Mouse (Mus musculus): ENCODE results near the gene Ctnnb1. TPM values are rescaled to one million over a fixed set of nuclear protein-coding genes. Genes with fewer than 3 reads are reported as not detected.

The Ctnnb1 gene
- total and polyA plus RNA-seq, 2 experiments from 2014 or later = 347 to 1,042 TPM

DNA sequence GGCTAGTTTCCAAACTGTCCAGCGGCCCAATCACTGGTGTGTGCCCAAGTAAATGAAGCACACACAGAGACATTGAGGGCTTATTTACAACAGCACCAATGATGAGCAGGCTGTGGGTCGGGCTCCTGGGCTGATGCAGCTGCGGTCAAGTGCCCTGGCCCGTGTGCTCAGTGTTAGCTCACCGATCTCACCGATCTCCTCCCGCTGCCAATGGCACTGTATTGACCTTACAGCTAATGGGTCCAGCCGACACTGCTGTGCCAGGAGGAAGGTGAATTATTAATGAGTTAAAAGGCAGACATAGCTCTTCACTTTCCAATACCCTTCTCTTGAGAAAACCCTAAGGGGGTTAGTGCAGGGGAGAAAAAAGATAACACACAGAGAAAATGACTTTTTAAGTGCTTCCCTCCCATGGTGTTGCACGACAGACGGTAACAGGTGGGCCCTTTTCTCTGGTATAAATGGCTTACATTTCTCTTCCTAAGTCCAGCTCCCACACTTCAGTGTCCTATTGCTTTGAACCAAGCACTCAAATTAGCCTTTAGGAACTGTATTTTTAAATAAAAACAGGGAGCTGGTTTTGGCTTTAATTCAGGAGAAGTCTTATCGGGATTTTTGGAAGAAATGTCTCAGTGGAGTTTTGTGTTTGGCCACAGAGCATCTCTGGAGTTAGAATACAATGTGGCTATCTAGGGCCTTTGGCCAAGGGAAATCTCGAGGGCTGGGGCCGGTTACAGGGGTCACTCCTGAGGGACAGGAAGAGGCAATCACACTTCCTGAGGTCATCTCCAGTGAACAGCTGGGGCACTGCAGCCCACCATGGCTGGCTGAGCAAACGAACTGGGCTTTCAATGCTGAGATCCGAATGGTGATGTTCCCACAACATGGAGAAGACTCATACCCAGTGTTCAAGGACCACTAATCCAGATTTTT, 65.5 kb downstream of the Ctnnb1 start:
- peaks cover 11% of the 10 kb centered on the region for H3K4me1 ChIP-seq (ENCODE audit: insufficient read depth, low read length)
- no peak overlapping the region for H3K4me3 ChIP-seq (ENCODE audit: low read depth, low read length)
- ATAC-seq (ENCODE audit: low FRiP score) (no peak), DNase-seq (ENCODE audit: low spot score) (no peak)
- H3K36me3 ChIP-seq (ENCODE audit: insufficient read depth, low read length) = no peaks in the 10 kb centered on the region
- 66% methylated on average over 15 of the region's 15 CpGs for WGBS
- TF ChIP-seq CTCF (IDR thresholded peaks at IDR 0.05) = no peak
- H3K4me2 ChIP-seq (ENCODE audit: low read depth, low read length, poor library complexity, severe bottlenecking) = no peak overlapping the region
- H3K27me3 ChIP-seq (ENCODE audit: insufficient read depth, low read length) = no peaks in the 10 kb centered on the region
- H3K9me3 ChIP-seq (ENCODE audit: low read length) = no peaks in the 10 kb centered on the region
- H3K9ac ChIP-seq (replicated peaks; ENCODE audit: low read length, poor library complexity, severe bottlenecking) = no peak overlapping the region
- no peak overlapping the region for H3K27ac ChIP-seq (ENCODE audit: low read depth, low read length)

GRCm38 (mm10) chr9:120998696-120999095, 69.7 kb downstream of the Ctnnb1 start:
- Histone ChIP-seq H3K9ac (replicated peaks; ENCODE audit: low read length, poor library complexity, severe bottlenecking) (no peak overlapping the region), H3K27me3 (ENCODE audit: insufficient read depth, low read length) (no peaks in the 10 kb centered on the region), H3K4me2 (ENCODE audit: low read depth, low read length, poor library complexity, severe bottlenecking) (no peak overlapping the region), H3K36me3 (ENCODE audit: insufficient read depth, low read length) (no peaks in the 10 kb centered on the region), H3K9me3 (ENCODE audit: low read length) (no peaks in the 10 kb centered on the region), H3K4me1 (ENCODE audit: insufficient read depth, low read length) (peaks cover 6% of the 10 kb centered on the region), H3K27ac (ENCODE audit: low read depth, low read length) (no peak overlapping the region), H3K4me3 (ENCODE audit: low read depth, low read length) (no peak overlapping the region)
- ATAC-seq (ENCODE audit: low FRiP score) = no peak
- TF ChIP-seq CTCF (IDR thresholded peaks at IDR 0.05) = no peak
- no peak for DNase-seq (ENCODE audit: low spot score)
- WGBS = 73% methylated on average over 11 of the region's 11 CpGs

- no peak for TF ChIP-seq CTCF (IDR thresholded peaks at IDR 0.05)
- no peaks in the 10 kb centered on the region for H3K27me3 ChIP-seq (ENCODE audit: insufficient read depth, low read length)
- no peaks in the 10 kb centered on the region for H3K9me3 ChIP-seq (ENCODE audit: low read length)
- ATAC-seq (ENCODE audit: low FRiP score) (0 out of 2 replicates have a peak, but pooled peaks have one; percentile 73), DNase-seq (ENCODE audit: low spot score) (peak; percentile 64)
- no peaks in the 10 kb centered on the region for H3K36me3 ChIP-seq (ENCODE audit: insufficient read depth, low read length)
- WGBS = 57% methylated on average over 7 of the region's 7 CpGs
- H3K27ac ChIP-seq (ENCODE audit: low read depth, low read length) = 0 out of 2 replicates have a peak overlapping the region, but pooled peaks have one; percentile 18
- no peak overlapping the region for H3K9ac ChIP-seq (replicated peaks; ENCODE audit: low read length, poor library complexity, severe bottlenecking)
- no peak overlapping the region for H3K4me2 ChIP-seq (ENCODE audit: low read depth, low read length, poor library complexity, severe bottlenecking)
- H3K4me3 ChIP-seq (ENCODE audit: low read depth, low read length) = no peak overlapping the region
- no peaks in the 10 kb centered on the region for H3K4me1 ChIP-seq (ENCODE audit: insufficient read depth, low read length)
These were observed 71.8 kb downstream of the Ctnnb1 start for GRCm38 (mm10) chr9:121000641-121001320.

DNA sequence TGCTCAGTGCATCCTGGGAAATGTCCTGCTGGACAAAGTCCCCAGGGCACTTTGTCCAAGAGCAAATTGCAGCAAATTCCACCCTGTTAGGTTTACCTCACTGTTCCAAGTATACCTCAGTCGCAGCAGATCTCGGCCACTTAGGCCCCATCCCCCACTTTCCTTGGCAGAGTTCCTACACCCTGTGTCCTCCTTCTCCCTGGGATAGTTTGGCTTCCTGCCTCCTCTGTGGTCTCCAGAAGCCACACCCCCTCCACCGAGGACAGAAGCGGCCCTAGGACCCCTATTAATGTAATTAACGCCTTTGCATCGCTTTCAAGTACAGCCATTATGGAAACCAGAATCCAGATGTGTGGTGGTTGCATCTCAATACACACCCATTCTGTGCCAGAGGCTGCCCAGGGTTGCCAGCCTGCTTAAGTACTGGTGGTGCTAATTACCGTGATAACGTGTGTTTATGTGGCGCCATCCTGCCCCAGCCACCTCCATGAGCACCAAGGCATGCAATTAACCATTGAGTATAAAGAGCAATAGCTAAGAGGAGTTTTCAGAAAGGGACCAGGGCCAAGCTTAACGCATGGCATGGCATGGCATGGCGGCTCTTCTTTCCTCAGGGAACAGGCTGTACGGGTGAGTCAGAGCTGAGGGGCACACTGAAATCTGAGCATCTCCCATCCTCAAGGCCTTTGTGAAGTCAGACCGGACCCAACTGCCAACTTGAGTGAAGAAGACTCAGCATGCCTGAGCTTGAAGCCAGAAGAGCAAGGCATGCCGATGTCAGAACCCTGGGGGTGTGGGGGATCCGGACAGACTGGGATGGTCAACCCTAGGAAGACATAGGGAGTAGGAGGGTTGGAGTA, 72.9 kb downstream of the Ctnnb1 start:
- H3K4me2 ChIP-seq (ENCODE audit: low read depth, low read length, poor library complexity, severe bottlenecking) = no peak overlapping the region
- WGBS = 74% methylated on average over 15 of the region's 15 CpGs
- ATAC-seq (ENCODE audit: low FRiP score) (no peak), DNase-seq (ENCODE audit: low spot score) (peak; percentile 48)
- no peaks in the 10 kb centered on the region for H3K9me3 ChIP-seq (ENCODE audit: low read length)
- no peaks in the 10 kb centered on the region for H3K27me3 ChIP-seq (ENCODE audit: insufficient read depth, low read length)
- no peaks in the 10 kb centered on the region for H3K4me1 ChIP-seq (ENCODE audit: insufficient read depth, low read length)
- no peaks in the 10 kb centered on the region for H3K36me3 ChIP-seq (ENCODE audit: insufficient read depth, low read length)
- H3K9ac ChIP-seq (replicated peaks; ENCODE audit: low read length, poor library complexity, severe bottlenecking) = no peak overlapping the region
- TF ChIP-seq CTCF (IDR thresholded peaks at IDR 0.05) = no peak
- no peak overlapping the region for H3K4me3 ChIP-seq (ENCODE audit: low read depth, low read length)
- no peak overlapping the region for H3K27ac ChIP-seq (ENCODE audit: low read depth, low read length)

- no peak for TF ChIP-seq CTCF (IDR thresholded peaks at IDR 0.05)
- Histone ChIP-seq H3K27ac (ENCODE audit: low read depth, low read length) (no peak overlapping the region), H3K9me3 (ENCODE audit: low read length) (no peaks in the 10 kb centered on the region), H3K9ac (replicated peaks; ENCODE audit: low read length, poor library complexity, severe bottlenecking) (no peak overlapping the region), H3K27me3 (ENCODE audit: insufficient read depth, low read length) (no peaks in the 10 kb centered on the region), H3K36me3 (ENCODE audit: insufficient read depth, low read length) (no peaks in the 10 kb centered on the region), H3K4me2 (ENCODE audit: low read depth, low read length, poor library complexity, severe bottlenecking) (no peak overlapping the region), H3K4me3 (ENCODE audit: low read depth, low read length) (no peak overlapping the region), H3K4me1 (ENCODE audit: insufficient read depth, low read length) (no peaks in the 10 kb centered on the region)
- ATAC-seq (ENCODE audit: low FRiP score) (no peak), DNase-seq (ENCODE audit: low spot score) (no peak)
- 87% methylated on average over 7 of the region's 7 CpGs for WGBS
These were observed 76.9 kb downstream of the Ctnnb1 start for GRCm38 (mm10) chr9:121005961-121006360.

Small RNA genes lying within 50 kb of the gene (microRNA-seq; reads per million reads assigned to microRNA genes)
- not detected for gene Mir7090 (ENCODE audit: borderline number of aligned reads)
